10 mouse cellular contexts compared by ENCODE assay signal in the genomic region with DNA sequence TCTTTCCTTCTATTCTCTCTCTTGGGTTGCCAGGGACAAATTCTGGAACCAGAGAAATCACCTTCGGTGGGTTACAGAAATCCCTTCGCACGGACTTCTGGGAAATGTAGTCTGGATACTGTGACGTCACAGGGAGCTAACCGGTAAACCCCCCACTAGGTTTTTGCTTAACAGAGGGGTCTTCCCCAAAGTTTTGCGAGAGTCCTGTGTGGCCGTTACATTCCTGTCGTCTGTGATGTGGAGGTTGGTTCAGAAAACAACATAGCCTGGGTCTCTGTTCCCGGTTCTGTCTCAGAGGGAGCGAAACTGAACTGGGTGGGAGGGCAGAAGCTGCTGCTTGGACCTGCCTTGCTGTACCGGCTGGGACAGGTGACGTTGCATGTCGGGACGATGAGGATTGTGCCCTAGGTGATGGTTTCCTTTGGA. TPM values are rescaled to one million over a fixed set of nuclear protein-coding genes. Genes with fewer than 3 reads are reported as not detected.
DNase-seq lines count a peak whose midpoint lies in the region; ATAC-seq and TF ChIP-seq lines count a peak whose summit lies in the region.
"Had no signal": no experiment of that assay in that cellular context is flagged by ENCODE, and none has a peak within 500 bp of the region (broad histone marks: within the 10 kb centered on the region; RNA-seq: fewer than 3 reads in every experiment).

A gene (plus strand): TSS at position 196 of the 426 bp plus-strand sequence.

- no peaks in the 10 kb centered on the region for H3K4me1 ChIP-seq in embryonic fibroblast, embryonic 13.5 days (ENCODE audit: control insufficient read depth, insufficient read depth, low read length)
- no peaks in the 10 kb centered on the region for H3K4me1 ChIP-seq in heart, postnatal 0 days (ENCODE audit: control insufficient read depth, insufficient read depth)
- no peaks in the 10 kb centered on the region for H3K4me1 ChIP-seq in liver, embryonic 11.5 days (replicated peaks; ENCODE audit: control insufficient read depth, insufficient read depth, low read length)
- H3K4me1 ChIP-seq in midbrain, postnatal 0 days (ENCODE audit: insufficient read depth, low read length): no peaks in the 10 kb centered on the region

- H3K4me3 ChIP-seq in embryonic fibroblast, embryonic 13.5 days (ENCODE audit: insufficient read depth, low read length): peak within 1 kb of the TSS; percentile 54
- H3K4me3 ChIP-seq in heart, postnatal 0 days (ENCODE audit: low read depth, low read length): peak within 1 kb of the TSS; percentile 74
- H3K4me3 ChIP-seq in liver, embryonic 11.5 days (ENCODE audit: low read depth, low read length): peak within 1 kb of the TSS; percentile 62
- peak within 1 kb of the TSS; percentile 41 for H3K4me3 ChIP-seq in midbrain, postnatal 0 days (ENCODE audit: low read depth, low read length)
- H3K4me3 ChIP-seq: myocyte had no signal

- TF ChIP-seq EP300 in heart, postnatal 0 days (IDR thresholded peaks at IDR 0.05; ENCODE audit: low read depth): no peak

- no peak for TF ChIP-seq CTCF in embryonic fibroblast, embryonic 13.5 days (IDR thresholded peaks at IDR 0.05; ENCODE audit: borderline replicate concordance, insufficient read depth, low read length)
- no peak for TF ChIP-seq CTCF in heart, postnatal 0 days (IDR thresholded peaks at IDR 0.05; ENCODE audit: low read depth)
- no peak for TF ChIP-seq CTCF in midbrain, postnatal 0 days (IDR thresholded peaks at IDR 0.05)

- peak; percentile 42 for DNase-seq in spleen, adult 12 weeks (ENCODE audit: low spot score)
- no peak for DNase-seq in spleen, postnatal 4 days (ENCODE audit: low spot score in 2 of 2)
- peak; percentile 78 for DNase-seq in heart, postnatal 0 days (ENCODE audit: low spot score)
- peak; percentile 62 to 69 for DNase-seq in kidney, postnatal 25 days
- DNase-seq in liver, embryonic 11.5 days (ENCODE audit: low spot score): peak; percentile 70
- peak; percentile 87 for DNase-seq in midbrain, postnatal 0 days (ENCODE audit: low spot score)
- peak; percentile 34 to 50 for DNase-seq in spleen, postnatal 36 days (ENCODE audit: low spot score in 2 of 2)

- peak; percentile 68 for ATAC-seq in heart, postnatal 0 days (ENCODE audit: insufficient read depth, low read depth)
- peak; percentile 80 for ATAC-seq in liver, embryonic 11.5 days (replicated peaks; ENCODE audit: low FRiP score)
- peak; percentile 79 for ATAC-seq in midbrain, postnatal 0 days (ENCODE audit: low FRiP score)

- no peak within 1 kb of the TSS for H3K27ac ChIP-seq in embryonic fibroblast, embryonic 13.5 days (ENCODE audit: insufficient read depth, low read length)
- no peak within 1 kb of the TSS for H3K27ac ChIP-seq in heart, postnatal 0 days (ENCODE audit: low read depth)
- no peak within 1 kb of the TSS for H3K27ac ChIP-seq in liver, embryonic 11.5 days (ENCODE audit: low read depth, low read length)
- H3K27ac ChIP-seq in midbrain, postnatal 0 days (ENCODE audit: low read depth, low read length): peak within 1 kb of the TSS; percentile 44; the same call in 1 of the 2 replicates

- H3K27me3 ChIP-seq in heart, postnatal 0 days (ENCODE audit: control insufficient read depth, insufficient read depth, low read length): no peaks in the 10 kb centered on the region
- H3K27me3 ChIP-seq in liver, embryonic 11.5 days (replicated peaks; ENCODE audit: control insufficient read depth, insufficient read depth, low read length): no peaks in the 10 kb centered on the region
- H3K27me3 ChIP-seq in midbrain, postnatal 0 days (ENCODE audit: insufficient read depth, low read length): no peaks in the 10 kb centered on the region

- peaks cover 11% of the 10 kb centered on the region; the same call in 1 of the 2 replicates for H3K9me3 ChIP-seq in heart, postnatal 0 days (replicated peaks; ENCODE audit: control insufficient read depth, low read length)
- H3K9me3 ChIP-seq in liver, embryonic 11.5 days (ENCODE audit: control insufficient read depth, low read length): peaks cover 3% of the 10 kb centered on the region
- H3K9me3 ChIP-seq in midbrain, postnatal 0 days (ENCODE audit: low read length): no peaks in the 10 kb centered on the region

- peak within 1 kb of the TSS; percentile 81 for H3K4me2 ChIP-seq in heart, postnatal 0 days (ENCODE audit: low read depth, low read length)
- H3K4me2 ChIP-seq in liver, embryonic 11.5 days: peak within 1 kb of the TSS; percentile 70
- H3K4me2 ChIP-seq in midbrain, postnatal 0 days (ENCODE audit: low read depth, low read length, poor library complexity, severe bottlenecking): peak within 1 kb of the TSS; percentile 55

- WGBS in heart, postnatal 0 days: 5% methylated on average over 14 of the region's 14 CpGs
- 4% methylated on average over 14 of the region's 14 CpGs for WGBS in liver, embryonic 11.5 days
- WGBS in midbrain, postnatal 0 days: 2% methylated on average over 14 of the region's 14 CpGs

- peak within 1 kb of the TSS; percentile 56 for H3K9ac ChIP-seq in heart, postnatal 0 days (replicated peaks; ENCODE audit: low read depth, low read length)
- H3K9ac ChIP-seq in liver, embryonic 11.5 days (ENCODE audit: low read depth, low read length): peak within 1 kb of the TSS; percentile 70
- peak within 1 kb of the TSS; percentile 60 for H3K9ac ChIP-seq in midbrain, postnatal 0 days (replicated peaks; ENCODE audit: low read length, poor library complexity, severe bottlenecking)

- TF ChIP-seq POLR2A in embryonic fibroblast, embryonic 13.5 days (IDR thresholded peaks at IDR 0.05; ENCODE audit: low read depth, low read length): peak; percentile 12; the same call in 1 of the 2 replicates

- peaks cover 6% of the 10 kb centered on the region; the same call in 1 of the 2 replicates for H3K36me3 ChIP-seq in heart, postnatal 0 days (replicated peaks; ENCODE audit: control insufficient read depth, insufficient read depth, low read length)
- peaks cover 5% of the 10 kb centered on the region; the same call in 1 of the 2 replicates for H3K36me3 ChIP-seq in liver, embryonic 11.5 days (ENCODE audit: control insufficient read depth, insufficient read depth, low read length)
- peaks cover 7% of the 10 kb centered on the region; the same call in 1 of the 2 replicates for H3K36me3 ChIP-seq in midbrain, postnatal 0 days (ENCODE audit: insufficient read depth, low read length)

RNA-seq across cellular contexts. Expression of the gene that starts here (rescaled TPM):
- 1.5 and 1.6 TPM in 2 replicates for polyA plus RNA-seq in embryonic fibroblast, embryonic 13.5 days (2011; ENCODE audit: insufficient read length, low read depth, missing spikeins)
- total RNA-seq in heart, postnatal 0 days (2014; rRNA removed; ENCODE audit: low replicate concordance): not detected in 2 replicates
- polyA plus RNA-seq in heart, postnatal 0 days (2015; fragmentation: Nextera tagmentation; extraction: Ambion mirVana): 0.67 and 0.97 TPM in 2 replicates
- 0.71 and 0.96 TPM in 2 replicates for polyA plus RNA-seq in liver, embryonic 11.5 days (2014; fragmentation: Nextera tagmentation; extraction: Ambion mirVana)
- 1.2 and 2.9 TPM in 2 replicates for total RNA-seq in midbrain, postnatal 0 days (2014; rRNA removed)
- 5.2 and 5.5 TPM in 2 replicates for polyA plus RNA-seq in midbrain, postnatal 0 days (2015; fragmentation: Nextera tagmentation; extraction: Ambion mirVana)
- polyA plus RNA-seq: C2C12, myocyte had no signal

Comparison
In these comparisons a context has a peak if more than half of its experiments do, and no peak if none do; other contexts are left out.
1. DNase-seq: peak in spleen, adult 12 weeks (single experiment), kidney, postnatal 25 days (2 of 2), midbrain, postnatal 0 days (single experiment) and spleen, postnatal 36 days (2 of 2); none in spleen, postnatal 4 days (0 of 2).
2. Peak in DNase-seq, ATAC-seq, H3K4me3 ChIP-seq, H3K9ac ChIP-seq and H3K4me2 ChIP-seq in heart, postnatal 0 days; RNA of the gene not detected or under 1 TPM.
3. Peak in DNase-seq, ATAC-seq, H3K4me3 ChIP-seq, H3K9ac ChIP-seq and H3K4me2 ChIP-seq in liver, embryonic 11.5 days; RNA of the gene not detected or under 1 TPM.
4. Peak in every context shown above with its lines, with median percentiles within 50 percentile points of each other: H3K4me3 ChIP-seq, ATAC-seq, H3K4me2 ChIP-seq and H3K9ac ChIP-seq.